Mouse (Mus musculus): ENCODE data around the gene Fam57a. TPM values are rescaled to one million over a fixed set of nuclear protein-coding genes. Genes with fewer than 3 reads are reported as not detected.
A peak's percentile ranks its signal among the peaks of the same experiment; 100 is the strongest.

Fam57a gene
- 1 to 10 TPM; 2.0 to 3.0 (median 2.5) TPM for total RNA-seq (2022)

DNA sequence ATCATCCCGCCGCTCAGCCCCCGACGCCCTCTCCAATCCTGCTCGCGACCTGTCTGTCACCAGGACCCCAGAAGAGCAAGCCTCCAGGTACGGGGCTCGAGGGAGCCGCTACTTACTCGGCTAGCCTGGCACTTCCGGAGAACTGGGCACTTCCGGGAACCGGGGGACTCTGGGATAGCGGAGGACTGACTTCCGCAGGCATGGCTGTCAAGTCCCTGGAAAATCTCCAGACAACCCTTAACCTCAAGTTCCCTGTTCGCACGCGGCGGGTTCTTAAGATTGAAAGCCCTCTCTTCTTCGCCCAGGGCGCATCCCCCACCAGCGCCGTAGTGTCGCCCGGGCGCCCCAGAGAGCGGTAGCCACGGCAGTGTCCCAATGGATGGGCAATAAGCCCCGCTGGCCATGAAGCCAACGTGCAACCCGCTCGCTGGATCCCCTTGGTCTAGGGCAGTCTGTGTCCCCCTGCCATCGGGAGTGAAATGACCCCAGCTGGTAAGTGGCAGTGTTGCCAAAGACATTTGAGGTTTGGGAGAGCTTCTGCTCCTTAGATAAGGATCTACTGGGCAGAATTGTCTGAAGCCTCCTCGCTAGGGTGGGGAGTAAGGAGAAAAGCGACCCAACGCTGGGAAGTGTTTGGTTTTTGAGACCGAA is at the start of gene Fam57a, which contains the start of gene Vps53:
Gene Fam57a (plus strand): TSS at position 177 of the 651 bp plus-strand sequence.
Gene Vps53 (minus strand): TSS at position 153 of the 651 bp plus-strand sequence.
- peak; percentile 92 for DNase-seq (ENCODE audit: low spot score)

DNA sequence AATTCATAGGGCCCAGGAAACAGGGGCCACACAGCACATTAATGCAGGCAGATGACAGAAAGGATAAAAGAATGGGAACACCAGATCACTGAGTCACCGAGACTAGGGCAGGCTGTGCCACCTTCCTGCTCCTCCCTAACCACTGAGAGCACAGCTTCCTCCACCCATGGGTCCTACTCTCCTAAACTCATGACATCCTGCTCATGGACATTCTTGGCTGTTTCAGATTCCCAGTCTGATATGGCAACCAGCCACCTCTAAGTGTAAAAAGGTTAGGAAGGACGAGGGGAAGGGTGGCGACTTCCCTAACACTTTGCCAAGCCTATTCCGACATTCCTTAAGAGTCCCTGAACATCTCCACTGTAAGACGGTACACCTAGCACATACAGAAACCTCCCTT is 48.6 kb upstream of the Fam57a start:
- DNase-seq (ENCODE audit: low spot score) = peak; percentile 86

DNA sequence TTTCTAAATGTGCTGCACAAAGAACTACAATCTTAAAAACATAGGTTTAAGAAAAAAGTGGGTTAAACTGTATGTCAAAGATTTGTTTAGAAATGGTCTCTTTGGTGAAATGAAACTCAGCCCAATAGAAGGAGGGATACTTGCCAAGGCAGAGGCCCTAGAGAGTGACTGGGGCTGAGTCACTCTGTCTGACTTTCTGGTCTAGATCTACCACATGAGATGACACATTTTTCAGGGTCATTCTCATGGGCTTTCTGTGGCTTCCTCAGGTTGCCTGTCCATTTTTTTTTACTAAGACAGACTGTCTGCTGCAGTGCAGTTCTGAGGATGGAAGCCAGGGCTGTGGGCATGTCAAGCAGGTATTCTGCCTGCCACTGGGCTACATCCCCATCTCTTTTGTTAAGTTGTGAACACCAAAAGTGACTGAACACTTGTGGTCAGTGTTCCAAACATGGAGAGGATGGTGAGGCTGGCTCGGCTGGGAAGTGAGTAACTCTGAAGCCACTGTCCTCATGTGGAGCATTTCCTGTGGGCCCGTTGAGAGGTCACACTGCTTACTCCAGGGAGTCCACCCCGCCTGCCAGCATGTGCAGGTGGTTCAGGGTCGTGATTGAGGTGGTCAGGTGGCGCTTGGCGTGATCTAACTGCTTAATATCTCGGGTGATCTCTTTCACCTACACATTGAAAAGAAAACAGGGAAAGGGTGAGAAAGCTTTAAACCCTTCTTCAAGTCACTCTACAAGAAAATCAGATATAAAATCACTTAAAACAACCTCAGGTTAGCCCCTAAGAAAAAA is 43.6 kb upstream of the Fam57a start:
- DNase-seq (ENCODE audit: low spot score) = no peak

DNA sequence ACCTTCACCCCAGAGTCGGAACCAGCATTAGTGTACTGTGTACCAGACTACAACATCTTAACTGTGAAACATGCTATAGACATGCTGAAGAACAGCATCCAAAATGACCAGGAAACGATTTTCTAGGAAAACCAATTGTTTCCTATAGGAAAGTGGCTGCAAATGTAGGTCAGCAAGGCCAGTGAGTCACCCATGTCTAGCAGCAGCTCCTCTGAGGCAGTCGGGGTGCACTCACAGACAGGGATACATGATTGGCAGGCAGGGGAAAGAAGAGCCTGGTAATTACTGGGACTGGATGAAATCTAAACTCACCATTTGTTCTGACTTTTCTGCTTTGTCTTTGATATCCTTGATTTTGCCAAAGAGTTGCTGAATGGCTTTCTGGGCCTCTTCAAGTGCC is 41.5 kb upstream of the Fam57a start:
- no peak for DNase-seq (ENCODE audit: low spot score)

- DNase-seq (ENCODE audit: low spot score) = no peak
Measured at GRCm38 (mm10) chr11:76144386-76144785, 35.1 kb upstream of the Fam57a start.

DNA sequence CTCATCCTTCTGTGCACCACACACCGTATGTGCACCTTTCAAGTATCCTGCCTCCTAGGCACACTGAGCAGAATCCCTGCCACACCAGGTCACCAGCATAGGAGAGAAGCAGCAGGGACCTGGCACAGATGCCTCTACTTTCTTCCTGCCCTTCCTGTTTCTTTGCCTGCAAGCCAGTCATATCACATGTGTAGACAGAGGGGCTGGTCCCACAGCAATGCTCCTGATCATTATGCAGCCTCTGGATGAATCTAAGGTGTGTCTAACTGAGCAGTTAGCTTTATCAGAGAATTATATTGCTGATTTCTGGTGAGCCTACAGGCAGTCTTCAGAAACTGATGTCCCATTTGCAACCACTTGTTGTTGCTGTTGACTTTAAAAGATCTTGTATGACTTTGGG is 34.3 kb upstream of the Fam57a start:
- DNase-seq (ENCODE audit: low spot score) = no peak

- DNase-seq (ENCODE audit: low spot score) = no peak
Measured at GRCm38 (mm10) chr11:76146187-76147010, 33.1 kb upstream of the Fam57a start.

GRCm38 (mm10) chr11:76148055-76149008 is 31.1 kb upstream of the Fam57a start:
- DNase-seq (ENCODE audit: low spot score) = no peak

GRCm38 (mm10) chr11:76150980-76151379 is 28.5 kb upstream of the Fam57a start:
- DNase-seq (ENCODE audit: low spot score) = no peak

GRCm38 (mm10) chr11:76153236-76153951 is 26.1 kb upstream of the Fam57a start:
- DNase-seq (ENCODE audit: low spot score) = no peak

GRCm38 (mm10) chr11:76154200-76154599 is 25.3 kb upstream of the Fam57a start:
- DNase-seq (ENCODE audit: low spot score) = no peak

- DNase-seq (ENCODE audit: low spot score) = no peak
Measured at GRCm38 (mm10) chr11:76154861-76155260, 24.6 kb upstream of the Fam57a start.

- DNase-seq (ENCODE audit: low spot score) = no peak
Measured at GRCm38 (mm10) chr11:76158375-76158774, 21.1 kb upstream of the Fam57a start.

- DNase-seq (ENCODE audit: low spot score) = no peak
Measured at GRCm38 (mm10) chr11:76160251-76160650, 19.2 kb upstream of the Fam57a start.

DNA sequence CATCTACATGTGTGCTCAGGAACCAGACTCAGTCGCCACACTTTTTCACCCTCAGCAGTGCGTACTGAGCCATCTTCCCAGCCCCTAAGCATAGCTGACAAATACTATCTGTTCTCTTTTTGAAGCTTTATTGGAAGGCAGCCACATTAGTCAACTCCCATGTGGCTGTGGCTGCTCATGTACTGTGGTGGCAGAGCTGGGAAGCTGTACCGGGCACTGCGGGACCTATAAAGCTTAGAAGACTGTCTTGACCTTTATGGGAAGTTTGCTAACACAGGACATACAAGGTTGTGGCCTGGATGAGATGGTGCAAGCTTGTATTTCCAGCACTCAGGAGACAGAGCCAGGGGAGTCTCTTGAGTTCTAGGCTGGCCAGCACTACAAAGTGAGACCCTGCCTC is 12.8 kb upstream of the Fam57a start:
- DNase-seq (ENCODE audit: low spot score) = no peak

- peak; percentile 79 for DNase-seq (ENCODE audit: low spot score)
Measured at GRCm38 (mm10) chr11:76167079-76167765, 12.2 kb upstream of the Fam57a start.

DNA sequence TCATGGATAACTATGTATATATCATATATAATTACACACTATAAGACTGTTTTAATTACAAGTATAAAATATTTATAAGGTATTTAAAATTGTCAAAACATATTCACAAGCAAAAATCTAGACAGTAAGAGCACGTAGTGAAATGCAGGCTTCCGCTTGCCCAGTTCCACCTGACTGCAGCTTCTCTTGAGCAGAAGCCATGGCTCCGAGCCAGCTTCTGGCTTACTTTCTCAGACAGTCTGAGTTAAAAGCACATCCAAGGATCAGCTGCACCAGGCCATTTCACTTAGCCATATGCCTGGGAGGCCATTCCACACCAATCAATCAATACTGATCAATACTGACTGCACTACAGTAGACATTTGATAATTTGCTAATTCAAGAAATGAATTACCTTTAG is 10.5 kb upstream of the Fam57a start:
- DNase-seq (ENCODE audit: low spot score) = no peak

GRCm38 (mm10) chr11:76170207-76170606 is 9.3 kb upstream of the Fam57a start:
- no peak for DNase-seq (ENCODE audit: low spot score)

GRCm38 (mm10) chr11:76178726-76179494 is 561 bp upstream of the Fam57a start:
- DNase-seq (ENCODE audit: low spot score) = no peak
